Mouse (Mus musculus) brain, adult 10 weeks (tissue): ENCODE results near the gene Zfp943. TPM values are rescaled to one million over a fixed set of nuclear protein-coding genes. Genes with fewer than 3 reads are reported as not detected.

ENCODE experiments used
- polyA plus RNA-seq: library from polyadenylated mRNA; stranded (reverse); fragments of 350-450 nt; fragmentation: Illumina TruSeq; extraction: RNeasy Lipid Tissue Mini Kit (QIAGEN cat#74804); gene quantifications from one replicate; pipeline ENCODE4 v1.2.3, GENCODE M21; 2015; ENCODE audit warnings: low read depth, low replicate concordance

Gene Zfp943
- 28.5 TPM for polyA plus RNA-seq

GRCm38 (mm10) chr17:21962107-21962907, at the start of gene Zfp943, which contains the start of gene Zfp942:
Zfp943 (plus strand) TSS chr17:21962552.
Zfp942 (minus strand) TSS chr17:21962464.

Other genes with a start within 250 kb of the Zfp943 start
- gene Zfp229, start 231.8 kb upstream of the Zfp943 start, polyA plus RNA-seq: 2.7 TPM
- gene Zfp820, start 116.8 kb upstream of the Zfp943 start, polyA plus RNA-seq: 0.57 TPM
- 6.5 TPM for gene Zfp995, start 52.6 kb upstream of the Zfp943 start, polyA plus RNA-seq
- gene Zfp942, start 88 bp upstream of the Zfp943 start, polyA plus RNA-seq: 16.8 TPM
- 0.70 TPM for gene Zfp947, start 203.6 kb downstream of the Zfp943 start, polyA plus RNA-seq